Mouse (Mus musculus): ENCODE measurements at regions not wholly inside any gene's neighbourhood (a gene's known extent, or its start where the extent isn't known, plus 50 kb on each side); places are given as distances from the start of the nearest gene placed in this dataset.

DNA sequence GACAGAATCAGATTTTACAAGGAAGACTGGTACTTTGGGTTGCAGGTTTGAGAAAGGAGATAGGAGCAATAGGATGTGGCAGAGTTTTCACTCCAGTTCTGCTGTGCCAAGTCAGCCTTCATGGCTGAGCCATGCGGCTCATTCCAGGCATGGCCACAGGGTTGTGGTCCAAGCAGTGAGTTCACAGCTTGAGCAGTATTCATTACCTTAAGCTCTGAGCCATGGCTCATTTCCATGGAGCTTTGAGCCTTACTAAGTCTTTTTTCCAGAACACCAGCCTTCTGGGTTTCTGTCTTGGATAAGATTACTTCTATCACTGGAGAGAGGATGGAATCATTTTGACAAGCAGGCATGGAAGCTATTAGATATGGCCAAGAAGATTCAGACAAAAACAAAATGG, 98.2 kb upstream of the Tmtc4 start:
- no peak for DNase-seq (ENCODE audit: low spot score)
- intact Hi-C loops (cut with DNase I) = no loop called here

DNA sequence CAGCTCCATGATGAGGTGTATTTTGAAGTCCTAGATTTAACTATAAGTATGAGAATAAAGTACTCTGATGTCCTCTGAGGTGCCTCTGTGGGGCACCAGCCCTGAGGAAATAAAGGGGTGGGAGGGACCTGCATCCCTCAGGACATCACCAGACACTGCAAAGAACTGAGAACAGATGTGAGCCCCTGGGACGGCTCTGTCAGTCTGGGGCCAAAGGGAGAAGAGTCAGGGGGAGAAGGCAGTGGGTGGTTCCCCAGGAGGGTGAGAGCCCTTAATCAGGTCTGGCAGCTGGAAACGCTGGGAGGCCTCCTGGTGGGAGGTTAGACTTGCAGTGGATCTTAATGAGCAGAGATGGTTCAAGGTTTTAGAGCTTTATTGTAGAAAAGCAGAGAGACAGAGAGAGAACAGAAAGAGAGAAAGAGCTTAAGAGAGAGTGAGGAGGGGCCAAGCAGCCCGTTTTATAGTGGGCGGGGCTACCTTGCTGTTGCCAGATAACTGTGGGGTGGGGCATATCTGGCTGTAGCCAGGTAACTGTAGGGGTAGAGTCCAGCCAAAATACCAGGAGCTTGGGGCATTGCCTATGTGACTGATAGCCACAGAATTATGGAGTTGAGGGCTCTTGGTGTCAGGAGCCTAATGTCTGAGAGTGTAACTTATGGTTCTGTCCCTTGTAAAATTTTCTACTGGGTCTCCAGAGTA, 97.3 kb upstream of the Tmtc4 start:
- DNase-seq (ENCODE audit: low spot score) = no peak
- intact Hi-C loops (cut with DNase I) = no loop called here

DNA sequence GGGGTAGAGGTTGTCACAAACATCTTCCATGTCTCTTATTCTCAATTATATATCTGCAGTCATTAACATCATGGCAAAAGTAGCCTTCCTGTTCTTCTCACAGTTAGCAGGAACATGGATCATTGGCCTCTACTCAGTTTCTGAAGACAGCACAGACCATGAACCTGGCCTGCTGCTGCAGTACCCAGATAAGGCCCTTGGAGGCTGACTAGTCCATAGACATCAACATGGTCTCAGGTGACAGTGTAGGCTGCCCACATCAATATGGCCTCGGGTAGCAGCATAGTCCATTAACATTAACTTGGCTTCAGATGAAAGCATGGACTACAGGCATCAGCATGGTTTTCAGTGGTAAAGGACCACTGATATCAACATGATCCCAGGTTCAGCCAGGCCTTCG, 95.9 kb upstream of the Tmtc4 start:
- intact Hi-C loops (cut with DNase I) = no loop called here
- DNase-seq (ENCODE audit: low spot score) = no peak

DNA sequence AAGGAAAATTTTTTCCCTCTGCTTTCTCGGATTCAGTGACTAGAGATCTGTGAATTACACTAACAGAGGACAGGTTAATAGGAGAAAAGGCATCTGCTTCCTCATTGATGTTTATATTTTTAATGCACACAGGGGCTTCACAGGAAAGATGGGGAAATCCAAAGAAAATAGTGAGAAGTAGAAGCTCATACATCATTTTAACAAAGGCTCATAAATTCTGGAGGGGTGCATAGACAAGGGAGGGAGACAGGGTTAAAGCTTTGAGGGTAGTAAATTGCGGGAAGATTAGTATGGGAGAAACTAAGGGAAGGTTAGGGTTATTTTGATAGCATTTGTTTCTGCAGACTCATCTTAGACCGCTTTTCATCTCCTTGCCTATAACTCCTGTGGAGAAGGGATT, 95.0 kb upstream of the Tmtc4 start:
- intact Hi-C loops (cut with DNase I) = no loop called here
- no peak for DNase-seq (ENCODE audit: low spot score)

DNA sequence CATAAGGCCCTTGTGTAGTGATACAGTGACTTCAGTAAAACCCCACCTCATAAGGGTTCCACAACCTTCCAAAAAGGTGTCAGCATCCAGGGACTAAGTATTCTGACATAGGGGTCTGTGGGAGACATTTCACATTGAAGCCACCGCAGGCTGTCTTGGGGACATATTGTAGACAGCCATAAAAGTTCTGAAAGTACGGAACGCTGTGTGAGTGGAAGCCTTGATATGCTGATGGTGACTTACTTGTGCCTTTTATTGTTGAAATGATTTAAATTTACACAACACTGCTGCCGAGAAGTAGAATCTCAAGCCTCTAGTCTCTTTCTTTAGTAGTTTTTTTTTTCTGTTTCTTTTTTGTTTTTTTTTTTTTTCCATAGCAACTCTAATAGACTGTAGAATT, 82.5 kb upstream of the Tmtc4 start:
- no peak for DNase-seq (ENCODE audit: low spot score)
- intact Hi-C loops (cut with DNase I) = no loop called here

DNA sequence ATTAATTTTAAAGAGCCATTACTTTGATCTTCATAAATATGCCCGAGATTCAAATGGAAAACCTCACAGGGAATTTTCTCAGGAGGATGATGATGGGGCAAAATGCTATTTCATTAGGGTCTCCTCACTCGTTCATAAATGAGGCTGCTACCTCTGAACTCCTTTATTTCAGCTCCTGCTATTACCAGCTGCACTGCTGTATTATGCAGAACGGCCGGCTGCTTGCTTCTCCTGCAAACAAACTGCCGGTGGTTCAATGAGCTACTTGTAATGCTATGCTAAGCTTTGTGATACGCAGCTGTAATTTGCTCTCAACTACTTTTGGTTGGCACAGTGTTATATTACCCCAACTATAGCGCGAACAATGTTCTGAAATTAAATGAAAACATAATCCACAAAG, 81.7 kb upstream of the Tmtc4 start:
- no peak for DNase-seq (ENCODE audit: low spot score)
- intact Hi-C loops (cut with DNase I) = no loop called here

DNA sequence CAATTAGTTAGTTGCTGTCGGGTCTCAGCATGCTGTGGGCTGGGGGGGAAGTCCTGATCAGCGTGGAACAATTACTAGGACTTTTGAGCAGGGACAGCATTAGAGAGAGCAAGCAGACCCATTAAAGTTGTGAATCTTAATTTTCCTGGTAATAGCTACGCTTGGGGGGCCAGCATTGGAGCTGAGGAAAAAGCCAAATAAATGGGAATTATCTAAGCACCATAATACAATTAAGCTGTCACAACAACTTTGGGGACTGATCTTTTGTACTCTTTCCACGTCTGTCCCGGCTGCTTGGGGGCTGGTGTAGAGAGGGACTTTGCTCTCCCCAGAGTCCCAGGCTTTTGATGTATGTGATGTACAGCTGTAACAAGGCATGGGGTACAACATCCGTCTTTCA, 81.3 kb upstream of the Tmtc4 start:
- intact Hi-C loops (cut with DNase I) = no loop called here
- DNase-seq (ENCODE audit: low spot score) = no peak

DNA sequence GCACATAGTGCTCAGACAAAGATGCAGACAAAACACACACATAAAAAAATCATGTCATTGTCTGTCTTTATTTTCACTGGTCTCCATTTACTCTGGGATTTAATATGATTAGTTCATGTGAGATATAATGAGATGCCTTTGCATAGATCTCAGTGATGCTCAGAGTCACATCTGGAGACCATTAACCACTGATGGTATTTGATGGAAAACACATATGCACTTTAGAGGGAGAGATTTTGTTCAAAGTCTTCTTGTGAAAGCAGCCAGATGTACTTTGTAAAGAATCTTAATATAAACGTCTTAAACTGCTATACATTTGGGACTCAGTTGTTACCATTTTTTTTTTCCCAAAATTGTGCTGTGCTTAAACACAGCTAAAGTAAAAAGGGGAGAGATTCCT, 79.1 kb upstream of the Tmtc4 start:
- no peak for DNase-seq (ENCODE audit: low spot score)
- intact Hi-C loops (cut with DNase I) = no loop called here

DNA sequence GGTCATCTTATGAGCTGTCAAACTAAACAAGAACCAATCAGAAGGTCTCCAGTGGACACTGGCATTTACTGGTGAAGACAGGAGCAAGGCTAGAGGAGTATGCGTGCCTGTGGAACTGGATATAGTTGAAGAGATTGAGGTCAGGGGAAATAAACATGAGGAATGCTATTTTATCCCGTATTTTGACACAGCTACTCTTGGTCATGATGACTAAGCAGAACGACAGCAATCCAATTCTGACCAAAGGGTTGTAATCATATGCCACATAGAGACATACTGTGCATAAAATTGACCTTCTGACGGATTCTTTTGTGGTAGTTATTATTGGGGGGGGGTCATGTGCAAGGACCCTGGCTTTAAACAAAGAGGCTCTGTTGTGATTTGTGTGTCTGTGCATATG, 73.1 kb upstream of the Tmtc4 start:
- intact Hi-C loops (cut with DNase I) = no loop called here

DNA sequence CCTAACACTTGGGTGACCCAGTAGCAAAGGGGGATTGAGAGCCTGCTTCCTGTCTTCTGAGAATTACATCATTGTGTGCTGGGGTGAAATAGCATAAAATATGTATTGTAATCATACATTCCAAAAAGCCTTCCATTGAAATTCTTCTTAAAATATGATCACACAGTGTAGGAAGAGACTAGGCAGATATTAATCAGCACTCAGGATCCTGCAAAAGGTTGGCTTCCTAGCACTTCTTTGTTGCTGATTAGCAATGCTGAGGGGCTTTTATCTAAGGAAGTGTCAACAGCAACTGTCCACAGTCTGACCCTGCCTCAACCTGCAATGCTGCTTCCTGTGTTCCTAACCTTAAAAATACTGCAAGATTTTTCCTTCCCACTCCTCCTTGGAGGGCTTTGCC, 64.6 kb upstream of the Tmtc4 start:
- intact Hi-C loops (cut with DNase I) = no loop called here
- DNase-seq (ENCODE audit: low spot score) = no peak

More for the DNA sequence above, 73.1 kb upstream of the Tmtc4 start:
- DNase-seq (ENCODE audit: low spot score) = no peak

DNA sequence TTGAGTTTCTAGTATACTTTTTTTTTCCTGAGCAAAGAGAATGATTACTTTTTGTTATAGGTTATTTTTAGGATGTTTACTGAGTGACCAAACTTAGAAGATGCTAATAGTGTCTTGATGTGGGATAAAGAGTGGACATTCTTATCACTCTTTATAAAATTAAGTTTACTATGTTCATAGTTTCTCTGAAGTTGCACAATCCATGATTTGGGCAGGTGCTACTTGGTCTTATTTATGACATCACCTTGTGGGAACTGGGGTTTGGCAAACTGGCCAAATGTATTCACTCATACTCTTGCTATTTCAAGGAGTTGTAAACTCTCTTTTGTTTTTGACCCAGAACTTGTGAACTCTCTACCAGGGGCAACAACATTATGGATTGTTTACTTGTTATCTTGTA, 56.2 kb upstream of the Tmtc4 start:
- DNase-seq (ENCODE audit: low spot score) = no peak
- intact Hi-C loops (cut with DNase I) = no loop called here

DNA sequence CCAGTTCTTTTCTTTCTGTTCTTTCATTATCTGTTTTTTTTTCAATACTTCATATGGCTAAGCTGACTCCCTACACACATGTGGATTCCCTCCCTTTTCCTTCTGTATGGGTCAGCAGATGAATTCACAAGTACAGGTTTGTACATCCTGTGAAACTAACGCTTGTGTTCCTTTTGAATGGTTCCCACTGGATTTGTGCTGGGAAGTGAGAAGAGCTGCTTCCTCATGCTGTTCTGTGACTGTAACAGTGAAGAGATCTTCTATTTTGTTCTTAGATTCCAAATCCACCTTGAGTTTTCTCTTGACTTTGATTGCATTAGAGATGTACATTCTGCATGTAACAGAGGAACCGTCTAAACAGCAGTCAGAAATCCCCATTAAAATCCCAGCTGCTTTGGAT, 53.6 kb upstream of the Tmtc4 start:
- intact Hi-C loops (cut with DNase I) = no loop called here
- DNase-seq (ENCODE audit: low spot score) = no peak

Measured in heart, postnatal 25 days (tissue).